Comparison of ENCODE assay signal across 24 mouse cellular contexts in genomic region chr2:109334237-109334636, GRCm38 (mm10).
"Had no signal": no experiment of that assay in that cellular context is flagged by ENCODE, and none has a peak within 500 bp of the region (broad histone marks: within the 10 kb centered on the region; RNA-seq: fewer than 3 reads in every experiment).

No protein-coding gene starts in this region.

- ATAC-seq: hindbrain, postnatal 0 days; intestine, embryonic 15.5 days; intestine, postnatal 0 days had no signal

- H3K27me3 ChIP-seq: heart, embryonic 13.5 days; heart, embryonic 15.5 days; hindbrain, embryonic 13.5 days; hindbrain, embryonic 15.5 days; intestine, embryonic 15.5 days; limb, embryonic 12.5 days had no signal

- DNase-seq: gastrocnemius, postnatal 14 days; gastrocnemius, postnatal 36 days; heart, adult 11 months; heart, adult 2 months; heart, postnatal 14 days; heart, postnatal 36 days; kidney, adult 18-20 months; kidney, adult 8-10 months; kidney, postnatal 10 days; kidney, postnatal 25 days; kidney, postnatal 4 days; liver had no signal

- H3K27ac ChIP-seq: heart, adult 2 months; heart, embryonic 13.5 days; heart, embryonic 15.5 days; hindbrain, embryonic 13.5 days; hindbrain, embryonic 15.5 days; hindbrain, postnatal 0 days; intestine, embryonic 15.5 days; layer of hippocampus, adult 2 months; left cerebral cortex, adult 2 months; limb, embryonic 10.5 days; limb, embryonic 12.5 days had no signal

- H3K4me2 ChIP-seq: heart, embryonic 11.5 days; heart, embryonic 13.5 days; heart, embryonic 15.5 days; hindbrain, embryonic 13.5 days; hindbrain, embryonic 15.5 days; intestine, embryonic 15.5 days; limb, embryonic 12.5 days had no signal

- H3K36me3 ChIP-seq: hindbrain, embryonic 15.5 days; intestine, embryonic 15.5 days had no signal

- H3K4me3 ChIP-seq: heart, adult 2 months; heart, embryonic 13.5 days; heart, embryonic 15.5 days; hindbrain, embryonic 13.5 days; hindbrain, embryonic 15.5 days; intestine, embryonic 15.5 days; layer of hippocampus, adult 2 months; left cerebral cortex, adult 2 months; limb, embryonic 10.5 days; limb, embryonic 12.5 days had no signal

- H3K4me1 ChIP-seq: heart, embryonic 13.5 days; heart, embryonic 15.5 days; hindbrain, embryonic 13.5 days; hindbrain, embryonic 15.5 days; intestine, embryonic 15.5 days; limb, embryonic 10.5 days; limb, embryonic 12.5 days had no signal

- H3K9ac ChIP-seq: heart, embryonic 13.5 days; heart, embryonic 15.5 days; hindbrain, embryonic 13.5 days; hindbrain, embryonic 15.5 days; intestine, embryonic 15.5 days; limb, embryonic 12.5 days had no signal

- H3K9me3 ChIP-seq: heart, embryonic 13.5 days; heart, embryonic 15.5 days; hindbrain, embryonic 13.5 days; hindbrain, embryonic 15.5 days; intestine, embryonic 15.5 days; limb, embryonic 10.5 days; limb, embryonic 12.5 days had no signal
